Mouse (Mus musculus): ENCODE measurements around the gene Epb41l1. TPM values are rescaled to one million over a fixed set of nuclear protein-coding genes. Genes with fewer than 3 reads are reported as not detected.

Gene Epb41l1
- polyA plus RNA-seq, 1 experiment from 2014 or later = 1.1 TPM

- 78% methylated on average over 8 of the region's 8 CpGs for WGBS
- H3K27ac ChIP-seq = no peak overlapping the region
- no peak overlapping the region for H3K4me3 ChIP-seq
- peaks cover 3% of the 10 kb centered on the region; the same call in 1 of the 2 replicates for H3K4me1 ChIP-seq
- H3K27me3 ChIP-seq (ENCODE audit: low read depth, poor library complexity, severe bottlenecking) = no peaks in the 10 kb centered on the region
- no peaks in the 10 kb centered on the region for H3K9me3 ChIP-seq (replicated peaks)
- H3K36me3 ChIP-seq = no peaks in the 10 kb centered on the region
- DNase-seq (ENCODE audit: low spot score) = no peak
Measured at GRCm38 (mm10) chr2:156542410-156542809, 121.7 kb downstream of the Epb41l1 start.

GRCm38 (mm10) chr2:156543804-156544203 is 123.1 kb downstream of the Epb41l1 start:
- peaks cover 10% of the 10 kb centered on the region for H3K4me1 ChIP-seq

GRCm38 (mm10) chr2:156547123-156547891 is 126.6 kb downstream of the Epb41l1 start, which contains the start of gene Aar2:
Aar2 (plus strand) TSS chr2:156547584.
- Histone ChIP-seq H3K4me1 (peaks cover 10% of the 10 kb centered on the region), H3K4me3 (peak within 1 kb of the TSS; percentile 68), H3K27me3 (ENCODE audit: low read depth, poor library complexity, severe bottlenecking) (no peaks in the 10 kb centered on the region), H3K27ac (peak within 1 kb of the TSS; percentile 85), H3K36me3 (peaks cover 25% of the 10 kb centered on the region), H3K9me3 (replicated peaks) (no peaks in the 10 kb centered on the region)
- peak; percentile 90 for DNase-seq (ENCODE audit: low spot score)
- WGBS = 7% methylated on average over 39 of the region's 39 CpGs

More at GRCm38 (mm10) chr2:156543804-156544203, 123.1 kb downstream of the Epb41l1 start:
- no peak overlapping the region for H3K4me3 ChIP-seq
- no peaks in the 10 kb centered on the region for H3K9me3 ChIP-seq (replicated peaks)
- H3K27me3 ChIP-seq (ENCODE audit: low read depth, poor library complexity, severe bottlenecking) = no peaks in the 10 kb centered on the region
- H3K36me3 ChIP-seq = no peaks in the 10 kb centered on the region
- no peak for DNase-seq (ENCODE audit: low spot score)
- WGBS = 82% methylated on average over 3 of the region's 3 CpGs
- H3K27ac ChIP-seq = no peak overlapping the region

- DNase-seq (ENCODE audit: low spot score) = no peak
- 93% methylated on average over 4 of the region's 4 CpGs for WGBS
- Histone ChIP-seq H3K27ac (no peak overlapping the region), H3K27me3 (ENCODE audit: low read depth, poor library complexity, severe bottlenecking) (no peaks in the 10 kb centered on the region), H3K36me3 (peaks cover 74% of the 10 kb centered on the region), H3K9me3 (replicated peaks) (no peaks in the 10 kb centered on the region), H3K4me1 (peaks cover 7% of the 10 kb centered on the region), H3K4me3 (no peak overlapping the region)
Measured at GRCm38 (mm10) chr2:156552421-156552820, 131.7 kb downstream of the Epb41l1 start.

- 84% methylated on average over 2 of the region's 2 CpGs for WGBS
- Histone ChIP-seq H3K4me1 (no peaks in the 10 kb centered on the region), H3K27ac (no peak overlapping the region)
Measured at GRCm38 (mm10) chr2:156561808-156562207, 141.1 kb downstream of the Epb41l1 start.

GRCm38 (mm10) chr2:156563557-156563956 is 142.8 kb downstream of the Epb41l1 start:
- Histone ChIP-seq H3K27me3 (ENCODE audit: low read depth, poor library complexity, severe bottlenecking) (no peaks in the 10 kb centered on the region), H3K9me3 (replicated peaks) (no peaks in the 10 kb centered on the region), H3K4me1 (no peaks in the 10 kb centered on the region), H3K27ac (no peak overlapping the region), H3K36me3 (peaks cover 90% of the 10 kb centered on the region), H3K4me3 (no peak overlapping the region)
- 91% methylated on average over 5 of the region's 5 CpGs for WGBS
- DNase-seq (ENCODE audit: low spot score) = no peak

More at GRCm38 (mm10) chr2:156561808-156562207, 141.1 kb downstream of the Epb41l1 start:
- Histone ChIP-seq H3K9me3 (replicated peaks) (no peaks in the 10 kb centered on the region), H3K4me3 (no peak overlapping the region), H3K36me3 (peaks cover 90% of the 10 kb centered on the region), H3K27me3 (ENCODE audit: low read depth, poor library complexity, severe bottlenecking) (no peaks in the 10 kb centered on the region)
- no peak for DNase-seq (ENCODE audit: low spot score)

- no peak overlapping the region for H3K27ac ChIP-seq
- peaks cover 73% of the 10 kb centered on the region for H3K36me3 ChIP-seq
- no peak overlapping the region for H3K4me3 ChIP-seq
- no peaks in the 10 kb centered on the region for H3K9me3 ChIP-seq (replicated peaks)
- H3K4me1 ChIP-seq = no peaks in the 10 kb centered on the region
- DNase-seq (ENCODE audit: low spot score) = no peak
- WGBS = 95% methylated on average over 2 of the region's 2 CpGs
- H3K27me3 ChIP-seq (ENCODE audit: low read depth, poor library complexity, severe bottlenecking) = no peaks in the 10 kb centered on the region
Measured at GRCm38 (mm10) chr2:156566512-156566911, 145.8 kb downstream of the Epb41l1 start.

- Histone ChIP-seq H3K27ac (no peak overlapping the region), H3K4me1 (no peaks in the 10 kb centered on the region), H3K9me3 (replicated peaks) (no peaks in the 10 kb centered on the region), H3K4me3 (no peak overlapping the region), H3K27me3 (ENCODE audit: low read depth, poor library complexity, severe bottlenecking) (no peaks in the 10 kb centered on the region), H3K36me3 (peaks cover 59% of the 10 kb centered on the region)
- 91% methylated on average over 7 of the region's 7 CpGs for WGBS
- no peak for DNase-seq (ENCODE audit: low spot score)
Measured at GRCm38 (mm10) chr2:156568647-156569046, 147.9 kb downstream of the Epb41l1 start.

- H3K27me3 ChIP-seq (ENCODE audit: low read depth, poor library complexity, severe bottlenecking) = no peaks in the 10 kb centered on the region
- H3K4me3 ChIP-seq = no peak overlapping the region
- peaks cover 53% of the 10 kb centered on the region for H3K36me3 ChIP-seq
- no peak overlapping the region for H3K27ac ChIP-seq
- no peak for DNase-seq (ENCODE audit: low spot score)
- WGBS = 93% methylated on average over 3 of the region's 3 CpGs
- H3K9me3 ChIP-seq (replicated peaks) = no peaks in the 10 kb centered on the region
- H3K4me1 ChIP-seq = no peaks in the 10 kb centered on the region
Measured at GRCm38 (mm10) chr2:156569261-156569660, 148.6 kb downstream of the Epb41l1 start.

GRCm38 (mm10) chr2:156571521-156571920 is 150.8 kb downstream of the Epb41l1 start:
- 74% methylated on average over 6 of the region's 6 CpGs for WGBS
- H3K9me3 ChIP-seq (replicated peaks) = no peaks in the 10 kb centered on the region

GRCm38 (mm10) chr2:156576850-156577587 is 156.3 kb downstream of the Epb41l1 start:
- H3K36me3 ChIP-seq = no peaks in the 10 kb centered on the region
- DNase-seq (ENCODE audit: low spot score) = no peak
- WGBS = 82% methylated on average over 7 of the region's 7 CpGs
- H3K4me3 ChIP-seq = no peak overlapping the region
- H3K4me1 ChIP-seq = no peaks in the 10 kb centered on the region
- no peaks in the 10 kb centered on the region for H3K9me3 ChIP-seq (replicated peaks)
- H3K27ac ChIP-seq = no peak overlapping the region
- H3K27me3 ChIP-seq (ENCODE audit: low read depth, poor library complexity, severe bottlenecking) = no peaks in the 10 kb centered on the region

More at GRCm38 (mm10) chr2:156571521-156571920, 150.8 kb downstream of the Epb41l1 start:
- Histone ChIP-seq H3K4me3 (no peak overlapping the region), H3K27ac (no peak overlapping the region), H3K36me3 (peaks cover 34% of the 10 kb centered on the region), H3K27me3 (ENCODE audit: low read depth, poor library complexity, severe bottlenecking) (no peaks in the 10 kb centered on the region), H3K4me1 (no peaks in the 10 kb centered on the region)
- DNase-seq (ENCODE audit: low spot score) = no peak

- Histone ChIP-seq H3K4me1 (peaks cover 3% of the 10 kb centered on the region; the same call in 1 of the 2 replicates), H3K36me3 (no peaks in the 10 kb centered on the region), H3K27me3 (ENCODE audit: low read depth, poor library complexity, severe bottlenecking) (peaks cover 8% of the 10 kb centered on the region), H3K4me3 (no peak overlapping the region), H3K27ac (no peak overlapping the region), H3K9me3 (replicated peaks) (no peaks in the 10 kb centered on the region)
- no peak for DNase-seq (ENCODE audit: low spot score)
- 78% methylated on average over 5 of the region's 5 CpGs for WGBS
Measured at GRCm38 (mm10) chr2:156580507-156580906, 159.8 kb downstream of the Epb41l1 start.

- no peak overlapping the region for H3K27ac ChIP-seq
- DNase-seq (ENCODE audit: low spot score) = no peak
- no peak overlapping the region for H3K4me3 ChIP-seq
- WGBS = 74% methylated on average over 10 of the region's 10 CpGs
- no peaks in the 10 kb centered on the region for H3K9me3 ChIP-seq (replicated peaks)
- H3K36me3 ChIP-seq = no peaks in the 10 kb centered on the region
- peaks cover 3% of the 10 kb centered on the region; the same call in 1 of the 2 replicates for H3K4me1 ChIP-seq
- peaks cover 8% of the 10 kb centered on the region for H3K27me3 ChIP-seq (ENCODE audit: low read depth, poor library complexity, severe bottlenecking)
Measured at GRCm38 (mm10) chr2:156581244-156581643, 160.5 kb downstream of the Epb41l1 start.

All from limb, embryonic 10.5 days (tissue).